Mouse (Mus musculus) hindbrain, embryonic 10.5 days (tissue): ENCODE data around the gene Exoc1. TPM values are rescaled to one million over a fixed set of nuclear protein-coding genes. Genes with fewer than 3 reads are reported as not detected.

ENCODE experiments used
- DNase-seq: peaks from one replicate; pipeline ENCODE4 v3.0.0-alpha.2; 2017; ENCODE audit warnings: low spot score
- H3K27ac ChIP-seq: fragments of 300-500 bp; sonication (generic); 2 replicates; pipeline ENCODE4 v1.5.1; 2016; ENCODE audit warnings: mild to moderate bottlenecking, moderate library complexity
- H3K27me3 ChIP-seq: fragments of 300-500 bp; sonication (generic); 2 replicates; pipeline ENCODE4 v1.6.1; 2016; ENCODE audit warnings: mild to moderate bottlenecking; ENCODE audit not compliant: poor library complexity, insufficient read depth, severe bottlenecking
- H3K36me3 ChIP-seq: fragments of 300-500 bp; sonication (generic); 2 replicates; pipeline ENCODE4 v1.6.1; 2016; ENCODE audit warnings: mild to moderate bottlenecking, moderate library complexity
- H3K4me1 ChIP-seq: fragments of 300-500 bp; sonication (generic); replicated peaks from 2 replicates; pipeline ENCODE4 v1.6.1; 2016; ENCODE audit warnings: mild to moderate bottlenecking
- H3K4me3 ChIP-seq: fragments of 300-500 bp; sonication (generic); 2 replicates; pipeline ENCODE4 v1.5.1; 2016; ENCODE audit warnings: mild to moderate bottlenecking, moderate library complexity
- H3K9me3 ChIP-seq: fragments of 300-500 bp; sonication (generic); 2 replicates; pipeline ENCODE4 v1.6.1; 2016; ENCODE audit warnings: mild to moderate bottlenecking, moderate library complexity
- WGBS: fragments of 180-500 bp; shearing (Covaris S2); methylation state at CpG from one replicate; pipeline ENCODE4 v1.1.7; 2016; 5-methylcytosine and 5-hydroxymethylcytosine counted together
- polyA plus RNA-seq: library from polyadenylated mRNA; unstranded; fragments of >200 nt; fragmentation: Nextera tagmentation; extraction: Ambion mirVana; gene quantifications from 2 replicates; pipeline ENCODE4 v1.2.1, GENCODE M21; 2016

The Exoc1 gene
- polyA plus RNA-seq, 1 experiment from 2014 or later: 38.8 TPM

DNA sequence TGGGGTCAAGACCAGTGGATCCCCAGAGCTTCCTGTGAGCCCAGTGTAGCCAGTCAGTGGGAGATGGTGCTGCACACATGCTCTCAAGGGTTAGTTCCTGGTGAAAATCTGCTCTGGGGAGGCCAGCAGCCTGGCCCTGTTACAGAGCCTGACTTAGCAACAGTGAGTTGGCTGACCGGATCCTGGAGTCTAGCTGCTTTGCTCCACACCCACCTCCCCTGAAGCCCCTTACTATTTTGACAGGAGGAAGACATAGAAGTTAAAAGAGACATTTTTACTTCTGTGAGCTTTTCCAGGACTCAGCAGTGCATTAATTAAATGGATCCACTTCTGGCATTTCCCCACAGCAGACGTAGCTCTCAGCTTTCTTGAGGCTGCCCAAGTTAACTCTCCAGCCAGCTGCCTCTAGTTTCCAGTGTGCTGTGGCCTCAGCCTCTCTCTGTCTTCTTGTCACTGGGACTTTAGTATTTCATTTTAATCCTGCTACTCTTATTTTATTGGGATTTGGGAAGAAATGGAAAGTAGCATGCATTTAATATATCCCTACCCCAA is 87.2 kb downstream of the Exoc1 start:
- Histone ChIP-seq H3K27ac (no peak overlapping the region), H3K36me3 (peaks cover 94% of the 10 kb centered on the region), H3K27me3 (no peaks in the 10 kb centered on the region), H3K4me1 (no peaks in the 10 kb centered on the region), H3K9me3 (no peaks in the 10 kb centered on the region), H3K4me3 (no peak overlapping the region)
- DNase-seq: no peak
- WGBS: 90% methylated on average over 2 of the region's 2 CpGs

DNA sequence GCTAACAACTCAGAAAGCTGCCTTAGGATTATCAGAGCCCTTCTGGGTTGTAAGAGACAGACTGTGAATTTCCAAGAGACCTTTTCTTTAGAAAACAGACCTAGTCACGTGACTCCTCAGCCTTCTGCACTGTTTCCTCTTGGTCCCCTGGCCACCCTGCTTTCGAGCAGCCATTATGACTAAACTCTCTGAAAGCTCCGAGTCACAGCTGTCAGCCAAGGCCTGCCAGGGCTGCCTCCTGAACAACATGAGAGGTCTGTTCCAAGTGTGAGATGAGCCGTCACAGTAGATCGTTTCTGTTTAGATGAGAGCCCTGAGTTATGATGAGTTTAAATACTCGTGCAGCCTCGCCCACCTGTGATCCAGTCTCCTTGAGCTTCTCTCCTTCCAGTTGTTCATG is 89.6 kb downstream of the Exoc1 start:
- Histone ChIP-seq H3K4me3 (no peak overlapping the region), H3K36me3 (peaks cover 94% of the 10 kb centered on the region), H3K9me3 (no peaks in the 10 kb centered on the region), H3K27ac (no peak overlapping the region), H3K4me1 (no peaks in the 10 kb centered on the region), H3K27me3 (no peaks in the 10 kb centered on the region)
- no peak for DNase-seq
- WGBS: 92% methylated on average over 7 of the region's 7 CpGs

Other genes starting within 250 kb of the Exoc1 start
- gene Clock, start 224.5 kb upstream of the Exoc1 start, polyA plus RNA-seq: 10.4 and 11.4 TPM in 2 replicates
- not detected in 2 replicates for gene Pdcl2, start 198.2 kb upstream of the Exoc1 start, polyA plus RNA-seq
- gene Nmu, start 165.5 kb upstream of the Exoc1 start, polyA plus RNA-seq: 0.76 and 1.0 TPM in 2 replicates
- gene Gm7271, start 45.3 kb upstream of the Exoc1 start, polyA plus RNA-seq: 3.6 and 13.2 TPM in 2 replicates
- gene Cep135, start 59.4 kb downstream of the Exoc1 start, polyA plus RNA-seq: 7.2 and 10.0 TPM in 2 replicates
- gene C530008M17Rik, start 127.2 kb downstream of the Exoc1 start, polyA plus RNA-seq: 43.8 and 55.9 TPM in 2 replicates